Mouse (Mus musculus): Measurements from ENCODE around the gene Olfr1447. TPM values are rescaled to one million over a fixed set of nuclear protein-coding genes. Genes with fewer than 3 reads are reported as not detected.

The Olfr1447 gene
- not detected for total RNA-seq (2021)

- intact Hi-C loops (cut with DNase I): no loop called here
- no peak for DNase-seq
Observed at GRCm38 (mm10) chr19:12903643-12904042, at the start of gene Olfr1447. TSS of gene Olfr1447 (minus strand) at chr19:12903743.

- DNase-seq: no peak
- intact Hi-C loops (cut with DNase I): no loop called here
Observed at GRCm38 (mm10) chr19:12949958-12950357, 46.4 kb upstream of the Olfr1447 start, which contains the start of gene Olfr1450. TSS of gene Olfr1450 (plus strand) at chr19:12950258.

- intact Hi-C loops (cut with DNase I): no loop called here
- DNase-seq: no peak
Observed at GRCm38 (mm10) chr19:12930540-12930939, 27.0 kb upstream of the Olfr1447 start, which contains the start of gene Olfr1449. TSS of gene Olfr1449 (plus strand) at chr19:12930840.

GRCm38 (mm10) chr19:12924319-12924718, 20.8 kb upstream of the Olfr1447 start, which contains the start of gene Olfr1448:
TSS of gene Olfr1448 (minus strand) at chr19:12924419.
- DNase-seq: no peak
- intact Hi-C loops (cut with DNase I): no loop called here

GRCm38 (mm10) chr19:12893424-12893823, 10.1 kb downstream of the Olfr1447 start, which contains the start of gene Olfr1446:
TSS of gene Olfr1446 (minus strand) at chr19:12893524.
- DNase-seq: no peak
- intact Hi-C loops (cut with DNase I): no loop called here

GRCm38 (mm10) chr19:12883555-12883954, 20.0 kb downstream of the Olfr1447 start, which contains the start of gene Olfr1445:
TSS of gene Olfr1445 (plus strand) at chr19:12883855.
- DNase-seq: no peak
- intact Hi-C loops (cut with DNase I): no loop called here

GRCm38 (mm10) chr19:12856983-12857382, 46.6 kb downstream of the Olfr1447 start, which contains the start of gene Olfr1444:
TSS of gene Olfr1444 (plus strand) at chr19:12857283.
- no peak for DNase-seq
- intact Hi-C loops (cut with DNase I): no loop called here

Other genes starting within 250 kb of the Olfr1447 start
- gene Olfr1442, start 233.3 kb downstream of the Olfr1447 start, total RNA-seq (2021): not detected
- not detected for gene Olfr1443, start 225.6 kb downstream of the Olfr1447 start, total RNA-seq (2021)
- gene Keg1, start 208.0 kb downstream of the Olfr1447 start, total RNA-seq (2021): not detected
- 1 to 10 TPM; 1.5 to 2.9 TPM for gene Cntf, start 138.1 kb downstream of the Olfr1447 start, total RNA-seq (2021)
- gene Zfp91, start 107.6 kb downstream of the Olfr1447 start, total RNA-seq (2021): 10 to 100 TPM; 76.3 to 76.4 TPM
- gene Lpxn, start 107.5 kb downstream of the Olfr1447 start, total RNA-seq (2021): 1 to 10 TPM in 1 of 2 experiments, under 1 TPM in 1; 0.99 to 1.1 TPM
- gene Gm5244, start 57.1 kb downstream of the Olfr1447 start, total RNA-seq (2021): not detected
- not detected for gene Olfr1444, start 46.5 kb downstream of the Olfr1447 start, total RNA-seq (2021)
- gene Olfr1445, start 19.9 kb downstream of the Olfr1447 start, total RNA-seq (2021): not detected
- not detected for gene Olfr1446, start 10.2 kb downstream of the Olfr1447 start, total RNA-seq (2021)
- gene Olfr1448, start 20.7 kb upstream of the Olfr1447 start, total RNA-seq (2021): not detected
- not detected for gene Olfr1449, start 27.1 kb upstream of the Olfr1447 start, total RNA-seq (2021)
- gene Olfr1450, start 46.5 kb upstream of the Olfr1447 start, total RNA-seq (2021): not detected
- gene Olfr1451, start 91.3 kb upstream of the Olfr1447 start, total RNA-seq (2021): not detected
- not detected for gene Olfr1453, start 124.6 kb upstream of the Olfr1447 start, total RNA-seq (2021)
- gene Olfr1454, start 156.9 kb upstream of the Olfr1447 start, total RNA-seq (2021): not detected
- not detected for gene Olfr1457, start 194.1 kb upstream of the Olfr1447 start, total RNA-seq (2021)
- not detected for gene Olfr1458, start 203.0 kb upstream of the Olfr1447 start, total RNA-seq (2021)
- gene Olfr1459, start 245.8 kb upstream of the Olfr1447 start, total RNA-seq (2021): under 1 TPM; 0.02 to 0.05 TPM